Mouse (Mus musculus) limb, embryonic 11.5 days (tissue): ENCODE results near the gene Ubash3b. TPM values are rescaled to one million over a fixed set of nuclear protein-coding genes. Genes with fewer than 3 reads are reported as not detected.
A peak's percentile ranks its signal among the peaks of the same experiment; 100 is the strongest.

Experiments
- ATAC-seq: fragments of 200-750 bp; cut with Nextera tagmentation; 2 replicates; pipeline ENCODE4 v1.8.0; 2017; ENCODE audit warnings: low read depth; ENCODE audit not compliant: insufficient number of reproducible peaks, low FRiP score, low TSS enrichment
- DNase-seq: peaks from one replicate; pipeline ENCODE4 v3.0.0-alpha.2; 2015; ENCODE audit warnings: low spot score
- H3K27ac ChIP-seq: fragments of 300-500 bp; sonication (generic); replicated peaks from 2 replicates; pipeline ENCODE4 v1.5.1; 2014; ENCODE audit warnings: low read depth, mild to moderate bottlenecking, low read length
- H3K27me3 ChIP-seq: fragments of 300-500 bp; sonication (generic); 2 replicates; pipeline ENCODE4 v1.6.1; 2014; ENCODE audit warnings: mild to moderate bottlenecking, low read length, mixed read lengths; ENCODE audit not compliant: control insufficient read depth, insufficient read depth
- H3K36me3 ChIP-seq: fragments of 300-500 bp; sonication (generic); 2 replicates; pipeline ENCODE4 v1.6.1; 2014; ENCODE audit warnings: mild to moderate bottlenecking, low read length, moderate library complexity, mixed read lengths; ENCODE audit not compliant: control insufficient read depth, insufficient read depth
- H3K4me1 ChIP-seq: fragments of 300-500 bp; sonication (generic); 2 replicates; pipeline ENCODE4 v1.6.1; 2014; ENCODE audit warnings: low read length, mixed read lengths; ENCODE audit not compliant: control insufficient read depth, insufficient read depth
- H3K4me2 ChIP-seq: fragments of 300-500 bp; sonication (generic); 2 replicates; pipeline ENCODE4 v1.6.1; 2014; ENCODE audit warnings: low read depth, mild to moderate bottlenecking, moderate library complexity; ENCODE audit not compliant: severe bottlenecking
- H3K4me3 ChIP-seq: fragments of 300-500 bp; sonication (generic); 2 replicates; pipeline ENCODE4 v1.5.1; 2014; ENCODE audit warnings: low read depth, low read length
- H3K9ac ChIP-seq: fragments of 300-500 bp; sonication (generic); 2 replicates; pipeline ENCODE4 v1.6.1; 2014; ENCODE audit warnings: mild to moderate bottlenecking, low read length
- H3K9me3 ChIP-seq: fragments of 300-500 bp; sonication (generic); 2 replicates; pipeline ENCODE4 v1.6.1; 2016; ENCODE audit warnings: low read length; ENCODE audit not compliant: control insufficient read depth
- WGBS: fragments of 180-500 bp; shearing (Covaris S2); extraction: QIAGEN DNeasy Blood & Tissue Kit; methylation state at CpG from one replicate; pipeline ENCODE4 v1.1.7; 2014; 5-methylcytosine and 5-hydroxymethylcytosine counted together
- polyA plus RNA-seq: library from polyadenylated mRNA; unstranded; fragments of >200 nt; fragmentation: Nextera tagmentation; extraction: Ambion mirVana; gene quantifications from 2 replicates; pipeline ENCODE4 v1.2.1, GENCODE M21; 2014

Gene Ubash3b
- polyA plus RNA-seq, 1 experiment from 2014 or later: 8.2 TPM

DNA sequence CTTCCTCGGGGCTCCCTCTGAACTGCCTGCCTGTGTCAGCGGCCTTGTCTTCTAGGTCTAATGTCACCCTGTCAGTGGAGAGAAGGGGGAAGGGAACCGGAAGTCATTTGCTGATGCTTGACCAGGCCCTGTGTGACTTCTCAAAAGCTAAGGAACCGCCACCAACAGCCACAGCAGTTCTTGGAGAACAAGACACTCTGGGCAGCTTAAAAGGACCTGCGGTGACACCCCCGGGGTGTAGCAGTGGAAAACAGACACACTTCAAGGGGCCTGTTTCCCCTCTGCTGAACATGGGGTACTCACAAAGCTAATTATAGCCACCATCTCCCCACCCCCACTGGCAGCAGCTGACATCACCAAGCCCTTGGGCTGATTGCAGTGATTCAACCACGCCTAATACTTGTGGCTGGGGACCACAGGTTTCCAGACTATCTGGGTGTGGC is 56.3 kb downstream of the Ubash3b start:
- H3K4me3 ChIP-seq: no peak overlapping the region
- no peaks in the 10 kb centered on the region for H3K36me3 ChIP-seq
- H3K4me1 ChIP-seq: peaks cover 5% of the 10 kb centered on the region
- no peaks in the 10 kb centered on the region for H3K27me3 ChIP-seq
- H3K27ac ChIP-seq: no peak overlapping the region
- 45% methylated on average over 7 of the region's 7 CpGs for WGBS
- DNase-seq: no peak
- no peak overlapping the region for H3K4me2 ChIP-seq
- ATAC-seq: no peak
- no peaks in the 10 kb centered on the region for H3K9me3 ChIP-seq
- H3K9ac ChIP-seq: no peak overlapping the region

DNA sequence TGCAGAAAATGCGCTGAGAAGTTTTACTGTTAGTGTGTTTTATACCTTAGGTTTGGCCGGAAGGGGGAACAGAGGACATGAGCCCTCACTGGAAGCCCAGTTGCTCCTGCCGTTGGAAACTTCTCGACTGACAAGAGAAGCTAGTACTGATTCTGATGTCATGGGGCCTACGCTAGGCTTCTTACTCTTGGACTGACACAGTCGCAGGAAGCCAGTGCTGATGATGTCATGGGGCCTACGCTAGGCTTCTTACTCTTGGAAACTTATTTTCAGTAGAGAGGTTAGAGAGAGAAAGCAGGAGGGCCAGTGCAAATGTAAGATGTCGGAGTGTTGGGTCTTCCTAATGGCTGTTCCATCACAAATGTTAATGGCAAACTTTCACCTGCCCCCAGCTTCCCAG is 57.8 kb downstream of the Ubash3b start:
- Histone ChIP-seq H3K4me2 (no peak overlapping the region), H3K27ac (no peak overlapping the region), H3K4me1 (peaks cover 14% of the 10 kb centered on the region), H3K9ac (no peak overlapping the region), H3K36me3 (no peaks in the 10 kb centered on the region), H3K4me3 (no peak overlapping the region), H3K9me3 (no peaks in the 10 kb centered on the region), H3K27me3 (no peaks in the 10 kb centered on the region)
- DNase-seq (no peak), ATAC-seq (no peak)
- 96% methylated on average over 8 of the region's 8 CpGs for WGBS

DNA sequence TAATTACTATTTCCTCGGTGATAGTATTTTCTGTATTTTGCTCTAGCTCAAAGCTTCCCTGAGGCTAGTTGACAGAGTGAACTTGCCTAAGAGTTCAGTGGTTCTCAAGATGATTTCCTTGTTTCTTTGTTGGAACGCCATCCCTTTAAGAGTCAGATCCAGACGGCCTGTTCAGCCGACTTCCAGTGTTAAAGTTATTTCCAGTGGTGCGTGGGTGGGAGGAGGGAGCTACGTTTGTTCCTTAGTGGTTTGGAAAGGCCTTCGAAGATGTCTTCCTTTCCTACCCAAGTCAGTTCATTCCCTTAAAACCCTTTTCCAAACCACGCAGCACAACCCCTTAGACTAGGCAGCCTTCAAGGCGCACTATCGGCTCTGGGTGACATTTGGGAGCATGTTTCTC is 58.9 kb downstream of the Ubash3b start:
- no peak overlapping the region for H3K4me2 ChIP-seq

DNA sequence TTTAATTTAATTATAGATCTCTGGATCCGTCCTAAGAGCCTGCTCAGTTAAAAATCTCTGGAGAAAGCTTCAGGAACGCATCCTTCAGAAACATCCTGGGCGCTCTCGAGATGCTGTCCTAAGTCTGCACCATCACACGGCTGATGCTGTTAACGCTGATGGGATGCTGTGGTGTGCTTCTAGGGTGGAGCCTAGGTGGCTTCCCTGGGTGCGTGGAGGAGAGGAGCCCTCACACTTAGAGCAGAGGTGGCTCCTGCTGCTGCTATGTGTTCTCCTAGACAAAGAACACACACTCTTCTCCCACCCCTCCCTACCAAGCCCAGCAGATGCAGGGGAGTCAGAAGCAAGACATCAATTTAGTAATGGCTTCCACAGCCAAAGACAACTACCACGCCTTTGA is 61.6 kb downstream of the Ubash3b start:
- Histone ChIP-seq H3K4me1 (peaks cover 17% of the 10 kb centered on the region), H3K27me3 (no peaks in the 10 kb centered on the region), H3K9me3 (no peaks in the 10 kb centered on the region), H3K4me2 (no peak overlapping the region), H3K27ac (no peak overlapping the region), H3K4me3 (no peak overlapping the region), H3K9ac (no peak overlapping the region), H3K36me3 (no peaks in the 10 kb centered on the region)
- DNase-seq (no peak), ATAC-seq (no peak)
- 74% methylated on average over 8 of the region's 8 CpGs for WGBS

More for the DNA sequence above, 58.9 kb downstream of the Ubash3b start:
- DNase-seq (no peak), ATAC-seq (no peak)
- Histone ChIP-seq H3K9me3 (no peaks in the 10 kb centered on the region), H3K27ac (no peak overlapping the region), H3K4me3 (no peak overlapping the region), H3K27me3 (no peaks in the 10 kb centered on the region), H3K36me3 (no peaks in the 10 kb centered on the region), H3K4me1 (peaks cover 18% of the 10 kb centered on the region), H3K9ac (no peak overlapping the region)
- 76% methylated on average over 10 of the region's 10 CpGs for WGBS

DNA sequence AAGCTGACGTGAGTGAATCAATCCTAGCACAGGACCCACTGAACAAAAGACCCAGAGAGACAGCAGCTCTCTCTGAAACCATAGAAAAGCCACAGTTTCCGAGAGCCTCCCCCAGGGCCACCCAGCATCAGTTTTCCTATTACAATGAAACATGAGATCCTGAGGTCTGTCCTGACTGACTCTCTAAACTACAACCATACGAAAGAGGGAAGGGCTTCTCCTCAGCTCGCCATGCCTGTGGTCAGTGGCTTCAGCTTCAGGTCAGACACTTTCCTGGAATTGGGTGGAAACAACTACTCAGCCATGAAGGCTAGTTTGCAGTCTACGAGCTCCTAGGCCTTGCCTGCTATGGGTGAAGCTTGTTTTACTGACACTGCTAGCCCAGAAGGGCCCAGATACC is 62.4 kb downstream of the Ubash3b start:
- Histone ChIP-seq H3K4me3 (no peak overlapping the region), H3K4me1 (peaks cover 17% of the 10 kb centered on the region), H3K27ac (peak overlapping the region; percentile 80; the same call in 1 of the 2 replicates), H3K36me3 (no peaks in the 10 kb centered on the region), H3K4me2 (no peak overlapping the region), H3K27me3 (no peaks in the 10 kb centered on the region), H3K9ac (no peak overlapping the region), H3K9me3 (no peaks in the 10 kb centered on the region)
- WGBS: 25% methylated on average over 5 of the region's 5 CpGs
- ATAC-seq (no peak), DNase-seq (peak; percentile 38)

DNA sequence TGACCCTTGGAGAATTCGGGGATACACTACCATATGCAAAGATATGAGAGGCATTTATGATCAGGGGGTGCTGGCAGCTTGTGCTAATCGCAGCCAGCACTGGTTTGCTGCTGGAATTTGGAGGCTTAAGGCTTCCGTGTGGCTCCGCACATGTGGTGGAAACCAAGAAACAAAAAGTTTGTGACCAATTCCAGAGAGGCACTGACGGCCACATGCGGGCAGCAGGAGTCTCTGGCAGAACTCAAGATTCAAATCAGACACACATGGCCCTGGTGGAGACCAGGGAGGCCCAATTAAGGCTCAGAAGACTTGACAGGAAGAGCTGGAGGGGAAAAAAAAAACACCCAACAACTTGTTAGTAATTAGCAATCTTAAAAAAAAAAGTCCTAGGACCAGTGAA is 63.4 kb downstream of the Ubash3b start:
- Histone ChIP-seq H3K27ac (peak overlapping the region; percentile 80), H3K4me2 (no peak overlapping the region), H3K27me3 (no peaks in the 10 kb centered on the region), H3K4me1 (peaks cover 17% of the 10 kb centered on the region), H3K36me3 (no peaks in the 10 kb centered on the region), H3K4me3 (no peak overlapping the region), H3K9me3 (no peaks in the 10 kb centered on the region), H3K9ac (no peak overlapping the region)
- WGBS: 16% methylated on average over 6 of the region's 6 CpGs
- DNase-seq (peak; percentile 64), ATAC-seq (no peak)

DNA sequence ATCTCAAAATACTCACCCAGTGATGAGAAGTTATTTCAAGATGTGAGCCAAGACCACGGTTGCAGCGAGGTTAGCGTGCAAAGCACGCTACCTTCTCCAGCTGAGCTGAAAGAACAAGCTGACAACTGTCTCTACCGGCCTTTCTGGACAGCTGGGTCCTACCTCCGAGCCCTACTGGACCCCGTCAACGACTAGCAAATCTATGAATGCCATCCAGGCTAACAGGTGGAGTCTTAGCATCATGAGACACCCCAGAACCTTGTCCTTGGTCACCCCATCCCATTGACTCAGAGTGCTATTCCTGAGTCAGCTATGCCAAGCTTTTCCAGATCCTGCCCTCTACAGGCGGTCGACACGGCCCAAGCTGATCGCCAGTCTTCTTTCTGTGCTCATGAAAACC is 69.5 kb downstream of the Ubash3b start:
- Histone ChIP-seq H3K4me3 (no peak overlapping the region), H3K9ac (no peak overlapping the region), H3K36me3 (no peaks in the 10 kb centered on the region), H3K27ac (no peak overlapping the region), H3K9me3 (no peaks in the 10 kb centered on the region), H3K4me1 (peaks cover 4% of the 10 kb centered on the region), H3K27me3 (no peaks in the 10 kb centered on the region), H3K4me2 (no peak overlapping the region)
- ATAC-seq: no peak
- DNase-seq: no peak
- 95% methylated on average over 12 of the region's 12 CpGs for WGBS

DNA sequence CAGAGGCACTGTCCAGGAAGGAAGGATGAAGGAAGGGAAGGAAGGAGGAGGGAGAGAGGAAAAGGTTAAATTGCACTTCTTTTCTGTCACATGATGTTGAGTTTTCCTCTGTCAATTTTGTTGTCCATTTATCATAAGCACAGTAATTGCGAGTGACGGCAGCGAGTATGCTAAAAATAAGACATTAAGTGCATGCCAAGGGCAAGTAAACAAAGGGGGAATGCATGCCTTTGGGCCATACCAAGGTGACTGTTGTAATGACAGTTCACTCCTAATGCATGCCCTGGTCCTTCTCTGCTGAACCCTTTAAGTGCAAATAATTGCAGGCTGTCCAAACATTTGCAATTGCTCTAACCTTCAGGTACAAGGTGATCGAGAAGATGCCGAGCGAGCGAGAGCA is 70.3 kb downstream of the Ubash3b start:
- ATAC-seq: no peak
- Histone ChIP-seq H3K4me2 (no peak overlapping the region), H3K9me3 (no peaks in the 10 kb centered on the region), H3K9ac (no peak overlapping the region), H3K27me3 (no peaks in the 10 kb centered on the region), H3K4me3 (no peak overlapping the region), H3K36me3 (no peaks in the 10 kb centered on the region), H3K27ac (no peak overlapping the region), H3K4me1 (peaks cover under 1% of the 10 kb centered on the region; the same call in 1 of the 2 replicates)
- WGBS: 82% methylated on average over 7 of the region's 7 CpGs
- DNase-seq: no peak

DNA sequence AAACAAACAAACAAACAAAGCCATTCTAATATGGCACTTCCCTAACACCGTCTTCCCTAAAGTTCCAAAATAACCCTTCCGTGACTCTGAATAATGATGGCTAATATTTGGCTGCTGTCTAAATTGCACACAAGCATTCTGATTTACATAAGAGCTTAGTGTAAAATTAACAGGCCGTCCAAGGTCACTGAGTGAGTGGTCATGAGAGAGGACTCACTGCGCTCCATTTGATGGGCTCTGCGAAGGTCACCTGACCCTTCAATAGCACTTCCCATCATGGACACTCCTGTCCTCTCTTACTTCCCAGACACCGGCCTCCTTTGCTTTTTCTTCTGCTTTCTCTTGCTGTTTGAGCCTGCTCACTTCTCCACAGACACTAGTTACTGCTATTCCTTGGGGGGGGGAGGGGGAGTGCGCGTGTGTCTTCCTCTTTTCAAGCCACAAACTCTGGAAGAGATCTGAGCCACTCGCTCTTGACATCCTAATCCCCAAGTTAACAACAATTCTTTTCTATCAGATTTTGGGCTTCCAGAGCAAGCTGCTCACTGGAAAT is 73.6 kb downstream of the Ubash3b start:
- Histone ChIP-seq H3K4me3 (no peak overlapping the region), H3K27ac (no peak overlapping the region), H3K4me2 (no peak overlapping the region), H3K9ac (no peak overlapping the region), H3K36me3 (no peaks in the 10 kb centered on the region), H3K27me3 (no peaks in the 10 kb centered on the region), H3K9me3 (no peaks in the 10 kb centered on the region), H3K4me1 (peaks cover 10% of the 10 kb centered on the region)
- no peak for ATAC-seq
- WGBS: 86% methylated on average over 9 of the region's 9 CpGs
- DNase-seq: no peak
